Mouse (Mus musculus) midbrain, embryonic 15.5 days (tissue): ENCODE results near the gene Acox1. TPM values are rescaled to one million over a fixed set of nuclear protein-coding genes. Genes with fewer than 3 reads are reported as not detected.

Experiments used
- ATAC-seq: fragments of 200-750 bp; cut with Nextera tagmentation; replicated peaks from 2 replicates; pipeline ENCODE4 v1.8.0; 2017; ENCODE audit warnings: moderate TSS enrichment
- H3K27ac ChIP-seq: fragments of 300-500 bp; sonication (generic); 2 replicates; pipeline ENCODE4 v1.5.1; 2015; ENCODE audit warnings: mild to moderate bottlenecking, inconsistent platforms
- H3K27me3 ChIP-seq: fragments of 300-500 bp; sonication (generic); replicated peaks from 2 replicates; pipeline ENCODE4 v1.6.1; 2015; ENCODE audit warnings: inconsistent platforms
- H3K36me3 ChIP-seq: fragments of 300-500 bp; sonication (generic); replicated peaks from 2 replicates; pipeline ENCODE4 v1.6.1; 2015; ENCODE audit warnings: inconsistent platforms
- H3K4me1 ChIP-seq: fragments of 300-500 bp; sonication (generic); 2 replicates; pipeline ENCODE4 v1.6.1; 2015; ENCODE audit warnings: inconsistent platforms
- H3K4me2 ChIP-seq: fragments of 300-500 bp; sonication (generic); 2 replicates; pipeline ENCODE4 v1.6.1; 2015; ENCODE audit warnings: inconsistent platforms, mild to moderate bottlenecking, moderate library complexity
- H3K4me3 ChIP-seq: fragments of 300-500 bp; sonication (generic); 2 replicates; pipeline ENCODE4 v1.5.1; 2015; ENCODE audit warnings: mild to moderate bottlenecking, inconsistent platforms
- H3K9ac ChIP-seq: fragments of 300-500 bp; sonication (generic); 2 replicates; pipeline ENCODE4 v1.6.1; 2015; ENCODE audit warnings: mild to moderate bottlenecking, inconsistent platforms
- H3K9me3 ChIP-seq: fragments of 300-500 bp; sonication (generic); 2 replicates; pipeline ENCODE4 v1.6.1; 2016; ENCODE audit warnings: inconsistent platforms
- WGBS: fragments of 180-500 bp; shearing (Covaris S2); methylation state at CpG from one replicate; pipeline ENCODE4 v1.1.7; 2015; ENCODE audit warnings: mixed read lengths; 5-methylcytosine and 5-hydroxymethylcytosine counted together
- polyA plus RNA-seq: library from polyadenylated mRNA; unstranded; fragments of >200 nt; fragmentation: Nextera tagmentation; extraction: Ambion mirVana; gene quantifications from 2 replicates; pipeline ENCODE4 v1.2.1, GENCODE M21; 2015

The Acox1 gene
- polyA plus RNA-seq, 1 experiment from 2014 or later, result 64.0 TPM

DNA sequence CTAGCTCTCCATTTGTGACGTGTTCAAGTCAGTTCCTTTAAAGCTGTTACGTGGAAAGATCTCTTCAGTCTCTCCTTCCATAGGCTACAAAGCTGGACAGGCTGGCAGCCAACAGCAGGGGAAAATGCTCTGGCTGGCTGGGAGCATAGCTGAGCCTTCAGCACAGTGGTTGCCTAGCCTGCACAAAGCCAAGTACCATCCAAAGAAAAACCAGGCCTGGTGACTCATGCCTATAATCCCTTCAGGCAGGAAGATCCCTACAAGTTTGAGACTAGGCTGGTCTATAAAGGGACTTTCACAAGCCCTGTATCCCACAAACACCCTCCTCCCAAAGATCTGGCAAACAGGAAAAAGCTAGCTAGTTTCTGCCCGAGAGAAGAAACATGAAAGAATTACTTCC lies 13.0 kb downstream of the Acox1 start:
- WGBS, result 87% methylated on average over 3 of the region's 3 CpGs
- peaks cover 20% of the 10 kb centered on the region for H3K36me3 ChIP-seq

DNA sequence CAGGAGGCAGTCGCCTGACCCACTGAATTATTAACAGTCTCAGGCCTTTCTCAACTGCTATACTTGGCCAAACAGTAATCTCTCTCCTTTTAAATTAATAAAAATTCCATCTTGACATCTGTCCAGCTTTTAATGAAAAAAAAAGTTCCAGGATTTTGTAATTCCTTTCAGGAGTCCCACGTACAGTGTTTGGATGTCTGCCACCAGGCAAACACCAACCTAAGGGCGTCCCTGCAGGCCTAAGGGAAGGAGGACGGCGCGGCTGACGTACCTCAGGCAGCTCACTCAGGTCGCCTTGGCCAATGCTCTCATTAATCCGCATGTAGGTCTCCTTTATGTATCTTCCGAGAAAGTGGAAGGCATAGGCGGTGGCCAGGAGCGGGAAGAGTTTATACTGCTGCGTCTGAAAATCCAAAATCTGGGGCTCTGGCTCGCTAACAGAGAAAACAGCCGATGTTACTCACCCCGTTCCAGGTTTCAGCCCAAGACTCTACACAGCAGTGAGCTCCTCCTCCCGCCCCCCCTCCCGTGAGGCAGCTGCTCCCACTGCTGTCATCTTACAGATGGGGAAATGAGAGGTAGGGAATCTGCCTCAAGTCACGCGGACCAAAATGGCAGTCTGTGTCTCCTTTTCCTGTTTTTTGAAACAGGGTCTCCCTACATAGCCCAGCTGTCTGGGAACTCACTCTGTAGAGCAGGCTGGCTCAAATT lies 20.3 kb downstream of the Acox1 start:
- no peak overlapping the region for H3K4me3 ChIP-seq
- H3K27ac ChIP-seq, result no peak overlapping the region
- no peak for ATAC-seq
- no peaks in the 10 kb centered on the region for H3K4me1 ChIP-seq
- no peak overlapping the region for H3K4me2 ChIP-seq
- peaks cover 54% of the 10 kb centered on the region for H3K36me3 ChIP-seq
- H3K9me3 ChIP-seq, result no peaks in the 10 kb centered on the region
- no peaks in the 10 kb centered on the region for H3K27me3 ChIP-seq
- 90% methylated on average over 20 of the region's 20 CpGs for WGBS
- no peak overlapping the region for H3K9ac ChIP-seq

More for the DNA sequence above, 13.0 kb downstream of the Acox1 start:
- Histone ChIP-seq H3K4me1 (peaks cover 8% of the 10 kb centered on the region; the same call in 1 of the 2 replicates), H3K27ac (peak overlapping the region; percentile 35; the same call in 1 of the 2 replicates), H3K9me3 (no peaks in the 10 kb centered on the region), H3K4me3 (no peak overlapping the region), H3K4me2 (no peak overlapping the region), H3K27me3 (no peaks in the 10 kb centered on the region), H3K9ac (no peak overlapping the region)
- ATAC-seq, result no peak

DNA sequence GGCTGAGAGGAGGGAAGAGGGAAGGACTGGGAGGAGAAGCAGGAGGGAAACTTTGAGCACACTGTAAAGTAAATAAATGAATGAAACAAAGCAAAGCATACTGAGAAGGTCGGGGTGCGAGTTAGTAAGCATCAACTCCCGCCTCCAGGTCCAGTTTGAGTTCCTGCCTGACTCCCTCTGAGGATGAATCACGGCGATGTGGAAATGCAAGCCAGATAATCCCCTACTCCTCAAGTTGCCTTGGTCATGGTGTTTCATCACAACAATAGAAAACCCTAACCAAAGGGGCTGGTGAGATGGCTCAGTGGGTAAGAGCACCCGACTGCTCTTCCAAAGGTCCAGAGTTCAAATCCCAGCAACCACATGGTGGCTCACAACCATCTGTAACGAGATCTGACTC lies 22.8 kb downstream of the Acox1 start:
- H3K36me3 ChIP-seq, result peaks cover 67% of the 10 kb centered on the region
- WGBS, result 80% methylated on average over 7 of the region's 7 CpGs

DNA sequence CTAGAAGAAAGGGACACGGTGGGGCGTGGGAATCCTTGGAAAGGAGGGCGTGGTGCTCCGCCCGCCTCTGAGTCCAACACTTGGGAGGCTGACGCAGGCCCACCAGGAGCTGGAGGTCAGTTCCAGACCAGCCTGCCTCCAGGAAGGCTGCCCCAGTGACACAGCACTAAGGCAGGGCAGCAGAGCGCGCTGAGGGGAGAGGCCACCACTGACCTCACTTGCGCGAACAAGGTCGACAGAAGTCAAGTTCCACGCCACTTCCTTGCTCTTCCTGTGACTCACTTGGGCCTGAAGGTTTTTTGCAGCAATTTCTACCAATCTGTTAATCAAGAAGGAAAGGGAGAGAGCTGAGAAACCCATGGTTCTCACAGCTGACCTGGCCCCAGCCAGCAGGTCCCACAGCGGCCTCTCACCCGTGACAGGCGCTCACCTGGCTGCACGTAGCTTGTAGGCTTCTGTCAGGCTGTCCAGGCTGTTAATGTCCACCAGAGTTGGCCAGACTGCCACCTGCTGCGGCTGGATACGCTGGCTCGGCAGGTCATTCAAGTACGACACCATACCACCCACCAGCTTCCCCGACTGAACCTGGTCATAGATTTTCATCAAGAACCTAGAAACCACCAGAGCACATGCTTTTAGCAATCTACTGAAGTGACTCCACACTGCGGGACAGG lies 23.9 kb downstream of the Acox1 start:
- WGBS, result 92% methylated on average over 22 of the region's 22 CpGs
- H3K27ac ChIP-seq, result no peak overlapping the region
- H3K4me2 ChIP-seq, result no peak overlapping the region
- H3K9ac ChIP-seq, result no peak overlapping the region
- no peak overlapping the region for H3K4me3 ChIP-seq
- no peaks in the 10 kb centered on the region for H3K9me3 ChIP-seq
- no peak for ATAC-seq
- peaks cover 67% of the 10 kb centered on the region for H3K36me3 ChIP-seq
- no peaks in the 10 kb centered on the region for H3K27me3 ChIP-seq
- no peaks in the 10 kb centered on the region for H3K4me1 ChIP-seq

More for the DNA sequence above, 22.8 kb downstream of the Acox1 start:
- no peak for ATAC-seq
- no peak overlapping the region for H3K4me2 ChIP-seq
- no peaks in the 10 kb centered on the region for H3K4me1 ChIP-seq
- H3K27me3 ChIP-seq, result no peaks in the 10 kb centered on the region
- H3K27ac ChIP-seq, result no peak overlapping the region
- no peak overlapping the region for H3K4me3 ChIP-seq
- H3K9me3 ChIP-seq, result no peaks in the 10 kb centered on the region
- H3K9ac ChIP-seq, result no peak overlapping the region

DNA sequence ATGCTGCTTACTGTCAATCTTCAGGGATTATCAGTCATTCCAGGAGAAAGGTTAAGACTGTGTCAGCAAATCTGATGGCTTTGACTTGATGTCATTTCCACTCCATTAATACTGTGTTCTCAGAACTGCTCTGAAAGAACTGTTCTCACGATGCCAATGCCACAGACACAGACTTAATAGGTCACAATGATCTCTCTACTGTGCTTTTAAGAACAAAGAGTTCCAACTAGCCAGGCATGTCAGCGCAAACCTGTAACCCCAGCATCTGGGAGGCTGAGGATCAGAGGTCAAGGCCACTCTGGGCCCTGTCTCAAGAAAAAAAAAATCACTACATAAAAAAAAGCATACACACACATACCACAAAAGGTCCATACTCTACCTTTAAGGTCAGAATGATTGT lies 26.9 kb downstream of the Acox1 start:
- no peak for ATAC-seq
- WGBS, result 79% methylated on average over 2 of the region's 2 CpGs
- Histone ChIP-seq H3K4me2 (no peak overlapping the region), H3K4me1 (peaks cover 10% of the 10 kb centered on the region), H3K9ac (no peak overlapping the region), H3K4me3 (no peak overlapping the region), H3K36me3 (peaks cover 41% of the 10 kb centered on the region), H3K27me3 (no peaks in the 10 kb centered on the region), H3K27ac (no peak overlapping the region), H3K9me3 (no peaks in the 10 kb centered on the region)

DNA sequence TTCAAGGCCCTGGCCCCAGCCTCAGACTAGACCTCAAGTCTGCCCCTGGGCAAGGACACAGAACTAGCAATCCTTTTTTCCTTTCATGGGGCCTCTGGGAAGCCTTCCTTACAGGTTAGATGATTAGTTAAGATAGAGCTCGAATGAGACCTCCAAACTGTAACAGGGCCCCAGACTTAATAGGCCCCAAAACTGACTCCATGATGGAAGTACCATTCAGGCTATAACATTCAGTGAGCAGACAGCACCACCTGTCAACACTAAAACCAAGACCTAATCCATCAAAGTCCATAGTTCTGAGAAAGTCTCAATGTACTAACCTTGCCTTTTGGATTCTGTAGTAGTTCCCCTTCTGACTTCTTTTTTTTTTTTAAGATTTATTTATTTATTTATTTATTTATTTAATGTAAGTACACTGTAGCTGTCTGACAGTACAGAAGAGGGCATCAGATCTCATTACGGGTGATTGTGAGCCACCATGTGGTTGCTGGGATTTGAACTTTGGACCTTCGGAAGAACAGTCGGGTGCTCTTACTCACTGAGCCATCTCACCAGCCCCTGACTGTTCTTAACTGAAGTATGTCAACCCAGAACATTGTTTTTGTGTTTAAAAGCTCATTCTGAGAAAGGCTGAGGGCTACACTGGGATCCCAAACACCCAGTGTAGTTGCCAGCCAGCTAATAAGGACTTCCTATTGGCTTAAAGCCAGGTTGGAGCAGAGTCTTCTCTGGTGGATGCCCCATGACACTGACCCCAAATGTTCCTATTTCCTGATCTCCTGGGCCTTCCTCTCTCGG lies 28.6 kb downstream of the Acox1 start:
- H3K9ac ChIP-seq, result no peak overlapping the region
- H3K27me3 ChIP-seq, result no peaks in the 10 kb centered on the region
- H3K9me3 ChIP-seq, result no peaks in the 10 kb centered on the region
- H3K36me3 ChIP-seq, result peaks cover 32% of the 10 kb centered on the region
- no peak for ATAC-seq
- no peak overlapping the region for H3K27ac ChIP-seq
- 85% methylated on average over 5 of the region's 5 CpGs for WGBS
- H3K4me1 ChIP-seq, result peaks cover 23% of the 10 kb centered on the region
- H3K4me2 ChIP-seq, result no peak overlapping the region
- no peak overlapping the region for H3K4me3 ChIP-seq

DNA sequence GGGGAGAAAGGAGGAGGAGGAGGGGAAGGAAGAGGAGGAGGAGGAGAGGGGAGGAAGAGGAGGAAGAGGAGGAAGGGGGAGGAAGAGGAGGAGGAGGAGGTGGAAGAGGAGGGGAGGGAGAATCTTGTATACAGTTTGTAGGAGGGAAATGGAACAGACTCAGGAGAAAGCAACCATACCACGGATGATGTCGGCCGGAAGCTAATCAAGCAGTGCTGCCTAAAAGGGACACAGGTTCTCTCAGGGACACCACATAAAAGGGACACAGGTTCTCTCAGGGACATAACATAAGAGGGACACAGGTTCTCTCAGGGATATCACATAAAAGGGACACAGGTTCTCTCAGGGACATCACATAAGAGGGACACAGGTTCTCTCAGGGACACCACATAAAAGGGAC lies 29.6 kb downstream of the Acox1 start:
- H3K9ac ChIP-seq, result no peak overlapping the region
- peaks cover 23% of the 10 kb centered on the region for H3K4me1 ChIP-seq
- H3K36me3 ChIP-seq, result peaks cover 22% of the 10 kb centered on the region; the same call in 1 of the 2 replicates
- H3K27ac ChIP-seq, result no peak overlapping the region
- no peaks in the 10 kb centered on the region for H3K9me3 ChIP-seq
- 87% methylated on average over 3 of the region's 3 CpGs for WGBS
- H3K4me2 ChIP-seq, result no peak overlapping the region
- no peak for ATAC-seq
- H3K4me3 ChIP-seq, result no peak overlapping the region
- no peaks in the 10 kb centered on the region for H3K27me3 ChIP-seq

DNA sequence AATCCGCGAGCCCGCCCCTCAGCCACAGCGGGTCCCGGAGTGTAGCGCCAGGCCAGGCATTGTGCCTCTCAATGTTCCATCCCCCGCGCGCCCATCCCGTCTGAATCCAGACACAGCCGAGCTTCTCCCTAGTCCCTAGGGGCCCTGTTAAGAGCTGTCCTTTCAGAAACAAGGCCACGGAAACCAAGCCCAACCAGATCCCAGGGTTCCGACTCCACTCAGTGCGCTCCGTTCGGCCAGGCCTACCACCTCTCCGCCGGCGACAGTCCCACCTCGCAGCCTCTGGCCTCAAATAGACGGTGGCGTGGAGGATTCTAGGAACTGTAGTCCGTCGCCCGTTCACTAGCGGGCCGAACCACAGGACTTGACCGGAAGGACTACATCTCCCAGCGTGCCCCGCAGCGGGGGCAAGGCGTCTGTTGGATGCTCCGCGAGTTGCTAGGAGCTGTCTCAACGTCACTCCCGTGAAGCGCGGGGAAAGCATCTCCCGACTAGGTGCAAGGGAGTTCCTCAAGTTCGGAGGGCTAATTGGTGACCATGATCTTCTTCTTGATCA lies 30.9 kb downstream of the Acox1 start, which contains the start of gene Fbf1:
TSS of gene Fbf1 (minus strand) at position 283 of the 556 bp plus-strand sequence.
- peak; percentile 97 for ATAC-seq
- under 1% methylated on average over 40 of the region's 40 CpGs for WGBS
- H3K9ac ChIP-seq, result peak within 1 kb of the TSS; percentile 80

DNA sequence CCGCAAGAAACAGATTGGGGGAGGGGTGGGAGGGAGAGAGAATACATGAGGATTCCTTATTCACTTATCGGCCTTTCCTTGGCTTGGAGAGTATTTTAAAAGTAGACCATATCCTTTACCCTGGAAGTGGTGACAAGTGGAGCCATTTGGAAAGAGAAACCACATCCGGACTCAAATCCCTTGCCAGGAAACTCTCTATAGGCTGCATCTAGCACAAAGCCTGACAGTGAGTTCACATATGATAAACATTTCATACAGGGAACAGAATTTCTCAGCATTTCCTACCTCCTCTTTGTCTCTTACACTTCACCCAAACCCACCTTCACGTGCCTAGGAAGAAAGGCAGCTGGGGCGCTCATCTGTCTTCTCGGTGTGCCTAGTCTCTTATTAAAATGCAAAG lies 31.6 kb downstream of the Acox1 start:
- peak overlapping the region; percentile 95 for H3K27ac ChIP-seq
- H3K9me3 ChIP-seq, result no peaks in the 10 kb centered on the region
- H3K27me3 ChIP-seq, result no peaks in the 10 kb centered on the region
- H3K4me2 ChIP-seq, result peak overlapping the region; percentile 74
- peak overlapping the region; percentile 85 for H3K4me3 ChIP-seq
- H3K9ac ChIP-seq, result peak overlapping the region; percentile 80
- WGBS, result 7% methylated on average over 6 of the region's 6 CpGs
- H3K36me3 ChIP-seq, result peaks cover 7% of the 10 kb centered on the region; the same call in 1 of the 2 replicates
- peaks cover 23% of the 10 kb centered on the region for H3K4me1 ChIP-seq
- peak; percentile 2; the same call in 1 of the 2 replicates for ATAC-seq

More for the DNA sequence above, 30.9 kb downstream of the Acox1 start, which contains the start of gene Fbf1:
- H3K4me3 ChIP-seq, result peak within 1 kb of the TSS; percentile 85
- H3K36me3 ChIP-seq, result peaks cover 14% of the 10 kb centered on the region; the same call in 1 of the 2 replicates
- H3K4me1 ChIP-seq, result peaks cover 23% of the 10 kb centered on the region
- no peaks in the 10 kb centered on the region for H3K9me3 ChIP-seq
- H3K27ac ChIP-seq, result peak within 1 kb of the TSS; percentile 95
- H3K4me2 ChIP-seq, result peak within 1 kb of the TSS; percentile 74
- H3K27me3 ChIP-seq, result no peaks in the 10 kb centered on the region

DNA sequence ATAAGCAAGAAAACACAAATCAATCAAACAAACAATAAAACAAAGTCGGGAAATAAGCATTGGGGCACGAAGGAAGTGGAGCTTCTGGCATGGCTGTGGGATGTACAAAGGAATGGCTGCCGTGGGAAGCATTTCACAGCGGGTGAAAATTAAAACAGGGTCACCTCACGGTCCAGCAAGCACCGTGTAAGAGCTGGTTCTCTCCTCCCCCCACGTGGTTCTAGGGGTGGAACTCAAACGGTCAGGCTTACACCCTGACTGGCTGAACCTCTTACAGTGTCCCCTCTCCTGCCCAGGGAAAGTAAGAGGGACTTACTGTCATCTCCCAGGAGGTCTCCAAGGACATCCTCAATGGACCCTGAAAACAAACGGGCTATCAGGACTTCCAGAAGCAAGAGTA lies 35.8 kb downstream of the Acox1 start:
- H3K9ac ChIP-seq, result no peak overlapping the region
- no peak overlapping the region for H3K27ac ChIP-seq
- H3K9me3 ChIP-seq, result no peaks in the 10 kb centered on the region
- no peak for ATAC-seq
- H3K4me1 ChIP-seq, result peaks cover 18% of the 10 kb centered on the region
- H3K27me3 ChIP-seq, result no peaks in the 10 kb centered on the region
- no peak overlapping the region for H3K4me2 ChIP-seq
- peaks cover 20% of the 10 kb centered on the region; the same call in 1 of the 2 replicates for H3K36me3 ChIP-seq
- H3K4me3 ChIP-seq, result no peak overlapping the region
- WGBS, result 30% methylated on average over 9 of the region's 9 CpGs

DNA sequence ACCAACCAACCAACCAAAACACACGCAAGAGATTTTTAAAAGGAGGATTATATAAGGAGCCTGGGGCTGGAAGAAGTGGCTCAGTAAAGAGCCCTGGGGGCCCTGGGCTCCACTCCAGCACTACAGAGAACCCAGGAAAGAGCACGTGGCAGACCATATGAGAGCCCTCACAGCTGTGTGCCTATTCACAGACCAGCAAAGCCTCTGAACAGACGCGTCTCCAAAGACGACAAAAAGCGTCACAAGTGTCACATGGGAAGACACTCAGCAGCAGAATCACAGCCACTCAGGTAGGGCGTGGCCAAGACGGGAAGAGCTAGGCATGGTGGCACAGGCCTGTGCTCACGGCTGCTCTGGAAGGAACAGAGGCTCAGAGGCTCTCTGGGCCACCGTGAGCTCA lies 36.7 kb downstream of the Acox1 start:
- no peak overlapping the region for H3K9ac ChIP-seq
- H3K4me2 ChIP-seq, result no peak overlapping the region
- H3K4me3 ChIP-seq, result no peak overlapping the region
- H3K36me3 ChIP-seq, result peaks cover 28% of the 10 kb centered on the region; the same call in 1 of the 2 replicates
- peaks cover 15% of the 10 kb centered on the region for H3K4me1 ChIP-seq
- H3K9me3 ChIP-seq, result no peaks in the 10 kb centered on the region
- 63% methylated on average over 10 of the region's 10 CpGs for WGBS
- no peaks in the 10 kb centered on the region for H3K27me3 ChIP-seq
- ATAC-seq, result 0 out of 2 replicates have a peak, but pooled peaks have one; percentile 56
- H3K27ac ChIP-seq, result no peak overlapping the region

DNA sequence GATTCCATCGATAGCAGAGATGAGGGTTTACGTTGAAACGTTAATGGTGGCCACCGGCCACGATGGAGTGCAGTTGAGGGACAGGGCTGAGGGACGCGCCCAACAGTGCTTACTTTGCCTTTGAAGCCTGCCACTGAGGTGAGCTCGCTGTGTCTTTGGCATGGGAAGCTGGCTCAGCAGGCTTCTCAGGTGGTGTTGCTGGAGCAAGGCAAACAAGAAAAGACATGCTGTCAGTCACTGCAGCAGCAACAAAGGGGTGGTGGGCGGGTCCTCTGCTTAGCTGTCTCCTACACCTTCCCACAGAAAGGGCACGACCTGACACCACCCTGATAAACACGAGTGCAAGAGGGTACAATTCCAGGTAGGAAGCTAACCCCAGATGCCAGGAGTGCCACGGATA lies 37.5 kb downstream of the Acox1 start:
- Histone ChIP-seq H3K36me3 (peaks cover 32% of the 10 kb centered on the region; the same call in 1 of the 2 replicates), H3K27ac (no peak overlapping the region), H3K9me3 (no peaks in the 10 kb centered on the region), H3K4me2 (no peak overlapping the region), H3K27me3 (no peaks in the 10 kb centered on the region), H3K9ac (no peak overlapping the region), H3K4me1 (peaks cover 7% of the 10 kb centered on the region), H3K4me3 (no peak overlapping the region)
- no peak for ATAC-seq
- whole genome bisulfite sequencing, result 77% methylated on average over 12 of the region's 12 CpGs
